Mouse (Mus musculus): ENCODE results near the gene Klk1b27. TPM values are rescaled to one million over a fixed set of nuclear protein-coding genes. Genes with fewer than 3 reads are reported as not detected.

The Klk1b27 gene
- polyA plus RNA-seq (2012; ENCODE audit: low replicate concordance), result 1.8 TPM in 1 of 2 replicates, not detected in the other

DNA sequence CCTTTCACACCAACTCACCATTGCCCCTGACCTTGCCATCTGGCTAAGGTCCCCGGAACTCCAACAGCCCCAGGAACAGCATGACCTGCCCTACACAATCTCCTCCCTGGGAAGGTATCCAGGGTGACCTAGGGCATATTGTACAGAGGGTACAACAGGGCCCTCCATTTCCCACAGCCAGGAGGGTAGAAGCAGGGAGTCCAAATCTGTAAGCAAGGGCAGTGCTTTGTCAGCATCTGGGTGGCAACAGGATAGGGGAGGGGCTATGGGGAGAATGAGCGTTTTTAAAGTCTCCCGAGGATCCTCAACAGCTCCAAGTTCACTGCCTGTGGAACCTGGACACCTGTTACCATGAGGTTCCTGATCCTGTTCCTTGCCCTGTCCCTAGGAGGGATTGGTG, at the start of gene Klk1b27:
Gene Klk1b27, plus strand, starts transcription at position 301 of the 400 bp plus-strand sequence.

DNA sequence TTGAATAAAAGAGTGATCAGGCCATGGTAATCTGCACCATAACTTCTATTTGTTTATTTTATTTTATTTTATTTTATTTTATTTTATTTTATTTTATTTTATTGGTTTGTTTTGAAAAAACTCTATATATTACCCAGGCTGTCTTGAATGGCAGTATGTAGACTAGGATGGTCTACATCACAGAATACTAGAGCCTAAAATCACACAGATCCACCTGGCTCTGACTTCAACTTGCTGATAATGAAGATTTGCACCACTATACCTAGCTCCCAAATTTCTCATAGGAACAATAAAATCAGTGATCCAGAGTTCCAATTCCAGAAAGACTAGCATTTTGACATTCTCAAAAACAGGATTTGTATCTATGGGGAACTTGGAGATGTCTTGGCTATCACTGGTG, 40.2 kb upstream of the Klk1b27 start, which contains the start of gene Klk1b26:
Gene Klk1b26, plus strand, starts transcription at position 301 of the 400 bp plus-strand sequence.

DNA sequence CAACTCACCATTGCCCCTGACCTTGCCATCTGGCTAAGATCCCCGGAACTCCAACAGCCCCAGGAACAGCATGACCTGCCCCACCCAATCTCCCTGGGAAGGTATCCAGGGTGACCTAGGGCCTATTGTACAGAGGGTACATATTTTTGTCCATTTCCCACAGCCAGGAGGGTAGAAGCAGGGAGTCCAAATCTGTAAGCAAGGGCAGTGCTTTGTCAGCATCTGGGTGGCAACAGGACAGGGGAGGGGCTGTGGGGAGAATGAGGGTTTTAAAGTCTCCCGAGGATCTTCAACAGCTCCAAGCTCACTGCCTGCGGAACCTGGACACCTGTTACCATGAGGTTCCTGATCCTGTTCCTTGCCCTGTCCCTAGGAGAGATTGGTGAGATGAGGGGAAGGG, 49.9 kb downstream of the Klk1b27 start, which contains the start of gene Klk1b21:
Gene Klk1b21, plus strand, starts transcription at position 301 of the 400 bp plus-strand sequence.

Other genes starting within 250 kb of the Klk1b27 start
- not detected in 2 replicates for gene Klk7, start 241.0 kb upstream of the Klk1b27 start, polyA plus RNA-seq (2012; ENCODE audit: low replicate concordance)
- not detected in 2 replicates for gene Klk6, start 227.8 kb upstream of the Klk1b27 start, polyA plus RNA-seq (2012; ENCODE audit: low replicate concordance)
- not detected in 2 replicates for gene Klk5, start 210.3 kb upstream of the Klk1b27 start, polyA plus RNA-seq (2012; ENCODE audit: low replicate concordance)
- 0.33 TPM in 1 of 2 replicates, not detected in the other for gene Klk4, start 171.1 kb upstream of the Klk1b27 start, polyA plus RNA-seq (2012; ENCODE audit: low replicate concordance)
- not detected in 2 replicates for gene Klk15, start 118.5 kb upstream of the Klk1b27 start, polyA plus RNA-seq (2012; ENCODE audit: low replicate concordance)
- gene Klk1b8, start 101.6 kb upstream of the Klk1b27 start, polyA plus RNA-seq (2012; ENCODE audit: low replicate concordance), result not detected in 2 replicates
- gene Klk1b1, start 85.5 kb upstream of the Klk1b27 start, polyA plus RNA-seq (2012; ENCODE audit: low replicate concordance), result not detected in 2 replicates
- not detected in 2 replicates for gene Klk1b9, start 76.2 kb upstream of the Klk1b27 start, polyA plus RNA-seq (2012; ENCODE audit: low replicate concordance)
- gene Klk1b11, start 56.4 kb upstream of the Klk1b27 start, polyA plus RNA-seq (2012; ENCODE audit: low replicate concordance), result not detected in 2 replicates
- gene Klk1b26, start 40.1 kb upstream of the Klk1b27 start, polyA plus RNA-seq (2012; ENCODE audit: low replicate concordance), result not detected in 2 replicates
- 0.28 TPM in 1 of 2 replicates, not detected in the other for gene Klk1b21, start 50.0 kb downstream of the Klk1b27 start, polyA plus RNA-seq (2012; ENCODE audit: low replicate concordance)
- gene Klk1b22, start 60.4 kb downstream of the Klk1b27 start, polyA plus RNA-seq (2012; ENCODE audit: low replicate concordance), result not detected in 2 replicates
- gene Klk1b16, start 84.5 kb downstream of the Klk1b27 start, polyA plus RNA-seq (2012; ENCODE audit: low replicate concordance), result not detected in 2 replicates
- not detected in 2 replicates for gene Klk1b24, start 135.9 kb downstream of the Klk1b27 start, polyA plus RNA-seq (2012; ENCODE audit: low replicate concordance)
- not detected in 2 replicates for gene Klk1b3, start 145.9 kb downstream of the Klk1b27 start, polyA plus RNA-seq (2012; ENCODE audit: low replicate concordance)
- not detected in 2 replicates for gene Klk1b4, start 155.1 kb downstream of the Klk1b27 start, polyA plus RNA-seq (2012; ENCODE audit: low replicate concordance)
- 0.30 TPM in 1 of 2 replicates, not detected in the other for gene Klk1b5, start 163.7 kb downstream of the Klk1b27 start, polyA plus RNA-seq (2012; ENCODE audit: low replicate concordance)
- 1.5 and 4.1 TPM in 2 replicates for gene Klk1, start 173.1 kb downstream of the Klk1b27 start, polyA plus RNA-seq (2012; ENCODE audit: low replicate concordance)
- gene Gm36864, start 183.9 kb downstream of the Klk1b27 start, polyA plus RNA-seq (2012; ENCODE audit: low replicate concordance), result not detected in 2 replicates
- gene 1700028J19Rik, start 194.4 kb downstream of the Klk1b27 start, polyA plus RNA-seq (2012; ENCODE audit: low replicate concordance), result 0.83 TPM in 1 of 2 replicates, not detected in the other
- 116 and 153 TPM in 2 replicates for gene 2410002F23Rik, start 194.4 kb downstream of the Klk1b27 start, polyA plus RNA-seq (2012; ENCODE audit: low replicate concordance)
- gene Acp4, start 205.1 kb downstream of the Klk1b27 start, polyA plus RNA-seq (2012; ENCODE audit: low replicate concordance), result not detected in 2 replicates
- not detected in 2 replicates for gene Gm15517, start 209.2 kb downstream of the Klk1b27 start, polyA plus RNA-seq (2012; ENCODE audit: low replicate concordance)

All from leukemia stem cell, adult 10-12 weeks (primary cell).